Mouse (Mus musculus): ENCODE results near the gene Lrfn2. TPM values are rescaled to one million over a fixed set of nuclear protein-coding genes. Genes with fewer than 3 reads are reported as not detected.

Gene Lrfn2
- total RNA-seq, 4 experiments from 2014 or later, result 24.9 to 32.1 (median 27.7) TPM

DNA sequence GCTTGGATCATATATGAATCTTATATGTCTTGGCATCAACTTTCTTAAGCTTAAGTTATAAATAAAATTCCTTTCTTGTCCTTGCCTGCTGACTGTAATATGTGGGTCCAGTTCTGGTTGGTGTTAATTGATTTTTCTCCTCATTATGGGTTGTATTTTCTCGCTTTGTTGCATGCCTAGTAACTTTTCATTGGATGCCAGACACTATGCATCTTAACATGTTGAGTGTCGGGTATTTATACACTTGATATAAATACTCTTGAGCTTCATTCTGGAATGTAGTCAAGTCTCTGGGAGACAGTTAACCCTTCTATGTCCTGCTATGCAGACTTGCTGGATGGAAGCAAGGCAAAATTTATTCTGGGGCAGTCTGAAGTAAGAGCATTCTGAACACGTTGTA lies 192.5 kb downstream of the Lrfn2 start:
- DNase-seq (ENCODE audit: low spot score in 2 of 2), result no peak

Small RNAs within 50 kb of the gene (microRNA-seq; reads per million reads assigned to microRNA genes)
- 0 to 0.22 reads per million in 2 experiments for gene Gm44304

All from left cerebral cortex, adult 8-10 months (tissue).